Mouse (Mus musculus) gastrocnemius, adult 2 months (tissue): ENCODE measurements at regions not wholly inside any gene's neighbourhood (a gene's known extent, or its start where the extent isn't known, plus 50 kb on each side); places are given as distances from the start of the nearest gene placed in this dataset.

Source experiments
- DNase-seq: peaks from one replicate; pipeline ENCODE4 v3.0.0; 2022
- H3K27ac ChIP-seq: fragments of 200-600 bp; 2 replicates; pipeline ENCODE4 v1.8.1; 2022; ENCODE audit warnings: mild to moderate bottlenecking
- H3K4me3 ChIP-seq: fragments of 200-600 bp; 2 replicates; pipeline ENCODE4 v1.8.1; 2022; ENCODE audit warnings: mild to moderate bottlenecking, moderate library complexity
- CTCF ChIP-seq: fragments of 200-600 bp; IDR thresholded peaks from 2 replicates; pipeline ENCODE4 v1.8.1; 2022; ENCODE audit warnings: antibody characterized with exemption, mild to moderate bottlenecking, moderate library complexity
- intact Hi-C: fragments of 180-260 bp; cut with DNase I; formaldehyde crosslinking; loops from one replicate; pipeline ENCODE4 v1.15.1; 2025

GRCm38 (mm10) chr6:143491380-143491779 is 324.4 kb downstream of the Etnk1 start:
- no peak for TF ChIP-seq CTCF

GRCm38 (mm10) chr6:143493543-143493942 is 326.5 kb downstream of the Etnk1 start:
- no peak for TF ChIP-seq CTCF
- intact Hi-C loops: no loop called here
- Histone ChIP-seq H3K4me3 (no peak overlapping the region), H3K27ac (no peak overlapping the region)
- no peak for DNase-seq

More at GRCm38 (mm10) chr6:143491380-143491779, 324.4 kb downstream of the Etnk1 start:
- intact Hi-C loops: no loop called here
- DNase-seq: no peak
- no peak overlapping the region for H3K27ac ChIP-seq
- H3K4me3 ChIP-seq: no peak overlapping the region

- H3K4me3 ChIP-seq: no peak overlapping the region
- intact Hi-C loops: no loop called here
- no peak for TF ChIP-seq CTCF
- H3K27ac ChIP-seq: no peak overlapping the region
- no peak for DNase-seq
These were observed 327.3 kb downstream of the Etnk1 start for GRCm38 (mm10) chr6:143494341-143494740.

GRCm38 (mm10) chr6:143494886-143495285 is 327.9 kb downstream of the Etnk1 start:
- intact Hi-C loops: no loop called here
- no peak overlapping the region for H3K4me3 ChIP-seq
- no peak overlapping the region for H3K27ac ChIP-seq
- no peak for DNase-seq
- no peak for TF ChIP-seq CTCF

- intact Hi-C loops: no loop called here
- no peak for TF ChIP-seq CTCF
- Histone ChIP-seq H3K4me3 (no peak overlapping the region), H3K27ac (no peak overlapping the region)
- DNase-seq: no peak
These were observed 331.7 kb downstream of the Etnk1 start for GRCm38 (mm10) chr6:143498764-143499163.

- TF ChIP-seq CTCF: no peak
- DNase-seq: no peak
- intact Hi-C loops: no loop called here
- H3K4me3 ChIP-seq: no peak overlapping the region
- no peak overlapping the region for H3K27ac ChIP-seq
These were observed 332.4 kb downstream of the Etnk1 start for GRCm38 (mm10) chr6:143499259-143500043.

GRCm38 (mm10) chr6:143502803-143503202 is 335.8 kb downstream of the Etnk1 start:
- intact Hi-C loops: no loop called here
- Histone ChIP-seq H3K27ac (no peak overlapping the region), H3K4me3 (no peak overlapping the region)
- no peak for DNase-seq
- TF ChIP-seq CTCF: no peak

- Histone ChIP-seq H3K27ac (peak overlapping the region; percentile 20; the same call in 1 of the 2 replicates), H3K4me3 (no peak overlapping the region)
- DNase-seq: peak; percentile 56
- intact Hi-C loops: no loop called here
- TF ChIP-seq CTCF: no peak
These were observed 336.9 kb downstream of the Etnk1 start for GRCm38 (mm10) chr6:143503953-143504352.

GRCm38 (mm10) chr6:143513459-143513858 is 346.4 kb downstream of the Etnk1 start:
- Histone ChIP-seq H3K27ac (no peak overlapping the region), H3K4me3 (no peak overlapping the region)
- intact Hi-C loops: no loop called here
- no peak for TF ChIP-seq CTCF
- no peak for DNase-seq

- intact Hi-C loops: no loop called here
- no peak for TF ChIP-seq CTCF
- DNase-seq: no peak
- Histone ChIP-seq H3K27ac (no peak overlapping the region), H3K4me3 (no peak overlapping the region)
These were observed 348.1 kb downstream of the Etnk1 start for GRCm38 (mm10) chr6:143515137-143515536.

GRCm38 (mm10) chr6:143516746-143517145 is 349.7 kb downstream of the Etnk1 start:
- DNase-seq: no peak
- Histone ChIP-seq H3K27ac (no peak overlapping the region), H3K4me3 (no peak overlapping the region)
- TF ChIP-seq CTCF: no peak
- intact Hi-C loops: no loop called here

- intact Hi-C loops: no loop called here
- no peak overlapping the region for H3K4me3 ChIP-seq
- no peak for TF ChIP-seq CTCF
- H3K27ac ChIP-seq: no peak overlapping the region
- DNase-seq: no peak
These were observed 351.5 kb downstream of the Etnk1 start for GRCm38 (mm10) chr6:143518476-143518875.

- Histone ChIP-seq H3K4me3 (no peak overlapping the region), H3K27ac (no peak overlapping the region)
- DNase-seq: no peak
- intact Hi-C loops: no loop called here
- TF ChIP-seq CTCF: no peak
These were observed 352.6 kb downstream of the Etnk1 start for GRCm38 (mm10) chr6:143519668-143520067.

- no peak overlapping the region for H3K4me3 ChIP-seq
- intact Hi-C loops: no loop called here
- no peak overlapping the region for H3K27ac ChIP-seq
- DNase-seq: no peak
- TF ChIP-seq CTCF: no peak
These were observed 358.1 kb downstream of the Etnk1 start for GRCm38 (mm10) chr6:143525092-143525491.
